Mouse (Mus musculus): Measurements from ENCODE around the gene Rilp.

DNA sequence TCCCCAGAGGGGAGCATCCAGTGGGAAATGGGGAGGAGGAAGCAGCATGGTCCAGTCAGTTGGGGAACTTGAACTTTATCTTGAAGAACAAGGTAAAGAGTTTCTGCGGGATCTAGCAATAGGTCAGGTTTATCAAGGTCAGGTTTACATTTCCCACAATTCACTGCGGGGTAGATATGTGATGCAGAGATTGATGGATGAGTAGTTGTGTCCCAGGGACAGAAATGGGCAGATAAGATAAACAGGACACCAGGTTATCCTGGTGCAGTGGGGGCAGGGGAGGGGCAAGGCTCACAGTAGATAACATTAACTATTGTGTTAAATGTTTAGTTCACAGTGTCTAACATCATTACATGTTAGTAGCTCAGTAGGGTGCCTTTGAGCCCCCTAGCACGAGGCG is 19.9 kb downstream of the Rilp start:
- no peak for TF ChIP-seq POLR2A (IDR thresholded peaks at IDR 0.05; ENCODE audit: insufficient read length, low read depth)
- TF ChIP-seq MAX (IDR thresholded peaks at IDR 0.05; ENCODE audit: low read depth), result no peak

All from myocyte (in vitro differentiated cells).